Mouse (Mus musculus) embryo, embryonic 11.5 days (tissue): ENCODE data around the gene Ctu1.
"Not testable (repeated sequence)": the region's sequence is repeated elsewhere in the genome, so short reads cannot be mapped to it uniquely, and the experiment has no call there.

Experiments
- DNase-seq: peaks from one replicate; pipeline ENCODE4 v3.0.0-alpha.2; 2012; ENCODE audit warnings: low read depth, low spot score

Ctu1 gene

GRCm38 (mm10) chr7:43680960-43681359 lies 9.1 kb downstream of the Ctu1 start:
- peak; percentile 43 for DNase-seq

- not testable (repeated sequence) for DNase-seq
Observed at GRCm38 (mm10) chr7:43682511-43682910, 10.7 kb downstream of the Ctu1 start.

GRCm38 (mm10) chr7:43685088-43685487 lies 13.3 kb downstream of the Ctu1 start:
- DNase-seq, result no peak

GRCm38 (mm10) chr7:43690118-43690517 lies 18.3 kb downstream of the Ctu1 start, which contains the start of gene Klk14:
Gene Klk14, plus strand, starts transcription at chr7:43690418.
- no peak for DNase-seq

GRCm38 (mm10) chr7:43710031-43710430 lies 38.2 kb downstream of the Ctu1 start:
- no peak for DNase-seq

- no peak for DNase-seq
Observed at GRCm38 (mm10) chr7:43712267-43712666, 40.5 kb downstream of the Ctu1 start, which contains the start of gene Klk13. Gene Klk13, plus strand, starts transcription at chr7:43712567.

GRCm38 (mm10) chr7:43712917-43713316 lies 41.1 kb downstream of the Ctu1 start:
- no peak for DNase-seq

GRCm38 (mm10) chr7:43713741-43714351 lies 42.0 kb downstream of the Ctu1 start:
- no peak for DNase-seq
